In the genomic region with DNA sequence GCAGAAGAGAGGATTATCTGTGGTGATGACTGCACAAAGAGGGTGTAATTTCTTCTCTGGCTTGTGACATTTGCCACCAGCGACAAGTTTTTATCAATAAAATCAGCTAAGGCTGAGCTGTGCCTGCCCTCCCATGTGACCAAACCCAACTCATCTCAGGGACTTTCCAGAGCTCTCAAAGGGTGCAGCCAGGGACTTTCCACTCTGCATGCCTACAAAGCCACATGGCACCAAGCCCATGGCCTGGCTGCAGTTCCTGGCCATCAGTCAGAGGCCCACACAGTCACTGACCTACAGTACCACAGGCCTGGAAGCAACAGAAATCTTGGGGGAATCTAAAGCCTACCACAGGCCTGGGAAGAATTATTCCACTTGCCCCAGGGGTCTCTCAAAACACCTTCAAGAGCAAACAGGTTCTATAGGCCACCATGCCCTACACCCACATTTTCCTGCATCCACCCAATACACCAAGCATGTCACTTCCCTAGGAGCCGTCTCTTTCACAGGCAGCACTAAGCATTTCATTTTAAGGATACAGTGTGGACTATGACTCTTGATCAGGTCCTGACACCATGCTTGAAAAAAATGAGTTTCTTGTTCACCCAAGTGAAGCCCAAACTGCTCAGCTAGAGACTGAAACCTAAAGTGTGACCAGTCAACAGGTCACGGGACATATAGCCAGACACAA, we compare ENCODE assay signal across 10 mouse cellular contexts. TPM values are rescaled to one million over a fixed set of nuclear protein-coding genes. Genes with fewer than 3 reads are reported as not detected.
DNase-seq lines count a peak whose midpoint lies in the region; ATAC-seq and TF ChIP-seq lines count a peak whose summit lies in the region.
"Had no signal": no experiment of that assay in that cellular context is flagged by ENCODE, and none has a peak within 500 bp of the region (broad histone marks: within the 10 kb centered on the region; RNA-seq: fewer than 3 reads in every experiment).

No protein-coding gene starts in this region.

- H3K4me2 ChIP-seq in hindbrain, embryonic 16.5 days (ENCODE audit: low read length) = no peak overlapping the region
- H3K4me2 ChIP-seq in intestine, embryonic 16.5 days (ENCODE audit: low read depth, low read length) = no peak overlapping the region

- H3K9ac ChIP-seq in hindbrain, embryonic 16.5 days (ENCODE audit: low read depth, low read length) = no peak overlapping the region
- H3K9ac ChIP-seq in intestine, embryonic 16.5 days (ENCODE audit: low read depth, low read length) = no peak overlapping the region

- DNase-seq in hindbrain, embryonic 10.5 days (ENCODE audit: low spot score) = no peak
- DNase-seq in B cell, adult 2 months = peak; percentile 78 to 81
- DNase-seq in gastrocnemius, postnatal 14 days = peak; percentile 89
- peak; percentile 5 to 11 for DNase-seq in left cerebral cortex, adult 18-20 months (ENCODE audit: low spot score in 2 of 2)
- peak; percentile 25 for DNase-seq in right cerebral cortex, postnatal 4 days

- 96% methylated on average over 3 of the region's 3 CpGs for WGBS in hindbrain, embryonic 16.5 days
- WGBS in hindbrain, embryonic 10.5 days = 93% methylated on average over 3 of the region's 3 CpGs
- WGBS in intestine, embryonic 16.5 days = 88% methylated on average over 3 of the region's 3 CpGs

- intact Hi-C loops in gastrocnemius, postnatal 14 days (cut with DNase I; ENCODE audit: low total_unique reads) = no loop called here

- H3K27ac ChIP-seq in hindbrain, embryonic 16.5 days (ENCODE audit: low read depth, low read length) = no peak overlapping the region
- H3K27ac ChIP-seq in hindbrain, embryonic 10.5 days = no peak overlapping the region
- H3K27ac ChIP-seq in bone marrow macrophage, adult 2 months (ENCODE audit: insufficient read depth, low read depth, low read length) = peak overlapping the region; percentile 81
- H3K27ac ChIP-seq in intestine, embryonic 16.5 days (ENCODE audit: low read length) = no peak overlapping the region
- H3K27ac ChIP-seq: macrophage had no signal

- H3K9me3 ChIP-seq in hindbrain, embryonic 16.5 days (ENCODE audit: control insufficient read depth, low read length) = no peaks in the 10 kb centered on the region
- H3K9me3 ChIP-seq in hindbrain, embryonic 10.5 days = no peaks in the 10 kb centered on the region
- H3K9me3 ChIP-seq in intestine, embryonic 16.5 days (ENCODE audit: control insufficient read depth, low read length) = no peaks in the 10 kb centered on the region
- H3K9me3 ChIP-seq: G1E had no signal

- peaks cover 4% of the 10 kb centered on the region; the same call in 1 of the 2 replicates for H3K36me3 ChIP-seq in hindbrain, embryonic 16.5 days (ENCODE audit: control insufficient read depth, insufficient read depth, low read length)
- peaks cover 98% of the 10 kb centered on the region for H3K36me3 ChIP-seq in hindbrain, embryonic 10.5 days
- H3K36me3 ChIP-seq in intestine, embryonic 16.5 days (ENCODE audit: control insufficient read depth, insufficient read depth, low read length) = peaks cover 14% of the 10 kb centered on the region

- H3K4me1 ChIP-seq in hindbrain, embryonic 16.5 days (ENCODE audit: control insufficient read depth, insufficient read depth, low read depth, low read length) = no peaks in the 10 kb centered on the region
- H3K4me1 ChIP-seq in hindbrain, embryonic 10.5 days (replicated peaks) = no peaks in the 10 kb centered on the region
- H3K4me1 ChIP-seq in bone marrow macrophage, adult 2 months (ENCODE audit: control insufficient read depth, insufficient read depth, low read length) = peaks cover 28% of the 10 kb centered on the region
- no peaks in the 10 kb centered on the region for H3K4me1 ChIP-seq in intestine, embryonic 16.5 days (ENCODE audit: control insufficient read depth, insufficient read depth, low read length)

- no peak for TF ChIP-seq CTCF in bone marrow macrophage, adult 2 months (IDR thresholded peaks at IDR 0.05; ENCODE audit: low read depth, low read length)

- H3K4me3 ChIP-seq in hindbrain, embryonic 16.5 days (ENCODE audit: low read length) = no peak overlapping the region
- no peak overlapping the region for H3K4me3 ChIP-seq in hindbrain, embryonic 10.5 days
- no peak overlapping the region for H3K4me3 ChIP-seq in bone marrow macrophage, adult 2 months (ENCODE audit: insufficient read depth, low read length)
- no peak overlapping the region for H3K4me3 ChIP-seq in intestine, embryonic 16.5 days (ENCODE audit: low read length)

- no peaks in the 10 kb centered on the region for H3K27me3 ChIP-seq in hindbrain, embryonic 16.5 days (replicated peaks; ENCODE audit: control insufficient read depth, insufficient read depth, low read length)
- H3K27me3 ChIP-seq in hindbrain, embryonic 10.5 days (ENCODE audit: insufficient read depth, poor library complexity, severe bottlenecking) = no peaks in the 10 kb centered on the region
- no peaks in the 10 kb centered on the region for H3K27me3 ChIP-seq in intestine, embryonic 16.5 days (replicated peaks; ENCODE audit: control insufficient read depth, insufficient read depth, low read length)

- ATAC-seq in hindbrain, embryonic 16.5 days = peak; percentile 70; the same call in 1 of the 2 replicates
- ATAC-seq in intestine, embryonic 16.5 days = no peak

- no peak for TF ChIP-seq POLR2A in bone marrow macrophage, adult 2 months (IDR thresholded peaks at IDR 0.05; ENCODE audit: borderline replicate concordance, low read depth, low read length)

RNA-seq across cellular contexts. Expression of a gene that starts 12.4 kb away (rescaled TPM):
- 16.8 and 17.8 TPM in 2 replicates for polyA plus RNA-seq in hindbrain, embryonic 16.5 days (2015; fragmentation: Nextera tagmentation; extraction: Ambion mirVana)
- 38.2 and 40.1 TPM in 2 replicates for polyA plus RNA-seq in hindbrain, embryonic 10.5 days (2016; fragmentation: Nextera tagmentation; extraction: Ambion mirVana)
- polyA plus RNA-seq in bone marrow macrophage, adult 2 months (2012; ENCODE audit: insufficient read depth, insufficient read length, missing spikeins) = 14.8 and 15.5 TPM in 2 replicates
- 10 to 100 TPM in 1 of 2 experiments, 1 to 10 TPM in 1; 9.7 to 13.3 TPM for total RNA-seq in gastrocnemius, postnatal 14 days (2021)
- total RNA-seq in left cerebral cortex, adult 18-20 months (2021) = 10 to 100 TPM; 11.6 to 11.9 TPM
- 28.4 and 34.1 TPM in 2 replicates for polyA plus RNA-seq in intestine, embryonic 16.5 days (2015; fragmentation: Nextera tagmentation; extraction: Ambion mirVana)

RNA-seq across cellular contexts. Expression of a gene that starts 23.3 kb away (rescaled TPM):
- polyA plus RNA-seq in hindbrain, embryonic 16.5 days (2015; fragmentation: Nextera tagmentation; extraction: Ambion mirVana) = 384 and 413 TPM in 2 replicates
- polyA plus RNA-seq in hindbrain, embryonic 10.5 days (2016; fragmentation: Nextera tagmentation; extraction: Ambion mirVana) = 376 and 388 TPM in 2 replicates
- polyA plus RNA-seq in bone marrow macrophage, adult 2 months (2012; ENCODE audit: insufficient read depth, insufficient read length, missing spikeins) = 142 and 160 TPM in 2 replicates
- 100 to 1,000 TPM; 164 to 173 TPM for total RNA-seq in gastrocnemius, postnatal 14 days (2021)
- total RNA-seq in left cerebral cortex, adult 18-20 months (2021) = 100 to 1,000 TPM; 199 to 203 TPM
- 343 and 364 TPM in 2 replicates for polyA plus RNA-seq in intestine, embryonic 16.5 days (2015; fragmentation: Nextera tagmentation; extraction: Ambion mirVana)

RNA-seq across cellular contexts. Expression of a gene that starts 32.8 kb away (rescaled TPM):
- polyA plus RNA-seq in hindbrain, embryonic 16.5 days (2015; fragmentation: Nextera tagmentation; extraction: Ambion mirVana) = 6.1 and 6.6 TPM in 2 replicates
- polyA plus RNA-seq in hindbrain, embryonic 10.5 days (2016; fragmentation: Nextera tagmentation; extraction: Ambion mirVana) = 5.8 and 6.0 TPM in 2 replicates
- polyA plus RNA-seq in bone marrow macrophage, adult 2 months (2012; ENCODE audit: insufficient read depth, insufficient read length, missing spikeins) = 1.8 TPM in 1 of 2 replicates, not detected in the other
- total RNA-seq in gastrocnemius, postnatal 14 days (2021) = under 1 TPM; 0.91 to 0.98 TPM
- total RNA-seq in left cerebral cortex, adult 18-20 months (2021) = under 1 TPM; 0.52 to 0.74 TPM
- polyA plus RNA-seq in intestine, embryonic 16.5 days (2015; fragmentation: Nextera tagmentation; extraction: Ambion mirVana) = 6.8 and 8.5 TPM in 2 replicates

RNA-seq across cellular contexts. Expression of a gene that starts 33.8 kb away (rescaled TPM):
- 136 and 153 TPM in 2 replicates for polyA plus RNA-seq in hindbrain, embryonic 16.5 days (2015; fragmentation: Nextera tagmentation; extraction: Ambion mirVana)
- polyA plus RNA-seq in hindbrain, embryonic 10.5 days (2016; fragmentation: Nextera tagmentation; extraction: Ambion mirVana) = 88.3 and 109 TPM in 2 replicates
- polyA plus RNA-seq in bone marrow macrophage, adult 2 months (2012; ENCODE audit: insufficient read depth, insufficient read length, missing spikeins) = 35.0 and 35.4 TPM in 2 replicates
- total RNA-seq in gastrocnemius, postnatal 14 days (2021) = 10 to 100 TPM; 68.6 to 70.5 TPM
- 100 to 1,000 TPM; 105 to 114 TPM for total RNA-seq in left cerebral cortex, adult 18-20 months (2021)
- 70.2 and 71.9 TPM in 2 replicates for polyA plus RNA-seq in intestine, embryonic 16.5 days (2015; fragmentation: Nextera tagmentation; extraction: Ambion mirVana)

RNA-seq across cellular contexts. Expression of a gene that starts 40.3 kb away (rescaled TPM):
- polyA plus RNA-seq in hindbrain, embryonic 16.5 days (2015; fragmentation: Nextera tagmentation; extraction: Ambion mirVana) = 1.8 and 3.7 TPM in 2 replicates
- polyA plus RNA-seq in hindbrain, embryonic 10.5 days (2016; fragmentation: Nextera tagmentation; extraction: Ambion mirVana) = 1.4 and 3.8 TPM in 2 replicates
- 0.60 and 1.3 TPM in 2 replicates for polyA plus RNA-seq in bone marrow macrophage, adult 2 months (2012; ENCODE audit: insufficient read depth, insufficient read length, missing spikeins)
- under 1 TPM; 0.68 to 0.80 TPM for total RNA-seq in gastrocnemius, postnatal 14 days (2021)
- total RNA-seq in left cerebral cortex, adult 18-20 months (2021) = 1 to 10 TPM; 1.1 to 1.3 TPM
- 582 and 797 TPM in 2 replicates for polyA plus RNA-seq in intestine, embryonic 16.5 days (2015; fragmentation: Nextera tagmentation; extraction: Ambion mirVana)
